Mouse (Mus musculus): ENCODE measurements around the gene Akr1c12.

GRCm38 (mm10) chr13:4233536-4234172 is 45.6 kb downstream of the Akr1c12 start:
- TF ChIP-seq POLR2A (IDR thresholded peaks at IDR 0.05; ENCODE audit: low read depth, low read length): no peak
- no peak for TF ChIP-seq CTCF (IDR thresholded peaks at IDR 0.05; ENCODE audit: extremely low read depth, insufficient read length, insufficient replicate concordance, low read depth, low read length)
